Mouse (Mus musculus): Measurements from ENCODE around the gene Olfr108.

Olfr108 gene

GRCm38 (mm10) chr17:37445180-37445579 is at the start of gene Olfr108:
Gene Olfr108, plus strand, starts transcription at chr17:37445480.
- DNase-seq (ENCODE audit: low read depth, low spot score) = no peak

- no peak for DNase-seq (ENCODE audit: low read depth, low spot score)
Measured at GRCm38 (mm10) chr17:37398926-37399325, 46.4 kb upstream of the Olfr108 start, which contains the start of gene Olfr107. Gene Olfr107, plus strand, starts transcription at chr17:37399226.

- DNase-seq (ENCODE audit: low read depth, low spot score) = no peak
Measured at GRCm38 (mm10) chr17:37413380-37413779, 31.9 kb upstream of the Olfr108 start.

- DNase-seq (ENCODE audit: low read depth, low spot score) = no peak
Measured at GRCm38 (mm10) chr17:37458616-37459015, 13.3 kb downstream of the Olfr108 start, which contains the start of gene Olfr109. Gene Olfr109, plus strand, starts transcription at chr17:37458916.

GRCm38 (mm10) chr17:37483452-37483851 is 38.2 kb downstream of the Olfr108 start, which contains the start of gene H2-M2:
Gene H2-M2, minus strand, starts transcription at chr17:37483552.
- no peak for DNase-seq (ENCODE audit: low read depth, low spot score)

- DNase-seq (ENCODE audit: low read depth, low spot score) = no peak
Measured at GRCm38 (mm10) chr17:37491930-37492518, 46.7 kb downstream of the Olfr108 start, which contains the start of gene Olfr110. Gene Olfr110, plus strand, starts transcription at chr17:37492468.

Data from R1 (cell line).